Mouse (Mus musculus): ENCODE results near the gene Tnfrsf19.

DNA sequence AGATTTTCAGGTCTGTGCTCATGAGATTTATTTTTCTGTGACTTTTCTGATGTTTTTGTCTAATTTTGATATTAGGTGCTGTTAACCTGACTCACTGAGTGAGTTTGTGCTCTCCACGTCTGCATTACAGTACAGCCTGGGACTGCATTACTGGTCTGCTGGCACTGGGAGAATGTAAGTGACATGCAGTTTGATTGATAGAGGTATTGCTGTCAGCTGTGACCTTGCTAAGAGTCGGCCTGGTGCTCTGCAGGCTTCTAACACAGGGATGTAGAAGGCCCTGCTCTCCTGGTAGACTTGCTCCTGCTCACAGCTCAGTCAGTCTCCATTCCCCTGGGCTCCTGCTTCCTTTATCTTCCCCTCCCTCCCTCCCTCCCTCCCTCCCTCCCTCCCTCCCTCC, 25.3 kb downstream of the Tnfrsf19 start:
- TF ChIP-seq CTCF (conservative IDR thresholded peaks at IDR 0.05; ENCODE audit: low read length): no peak
- no peak for TF ChIP-seq POU5F1 (IDR thresholded peaks at IDR 0.05; ENCODE audit: borderline replicate concordance, low read length)

Measured in E14TG2a.4 (cell line).